Mouse (Mus musculus): ENCODE results near the gene Vmn2r29. TPM values are rescaled to one million over a fixed set of nuclear protein-coding genes. Genes with fewer than 3 reads are reported as not detected.
"Not testable (repeated sequence)": the region's sequence is repeated elsewhere in the genome, so short reads cannot be mapped to it uniquely, and the experiment has no call there.

Gene Vmn2r29
- under 1 TPM in 1 of 2 experiments, not detected in 1; 0.26 TPM for total RNA-seq (2021)
- long read RNA-seq, experiment 1 = 0 reads
- long read RNA-seq, experiment 2 = 0 reads

- not testable (repeated sequence) for DNase-seq
Measured at GRCm38 (mm10) chr7:7247228-7247627, at the start of gene Vmn2r29. Gene Vmn2r29, minus strand, starts transcription at chr7:7247328.

GRCm38 (mm10) chr7:7295595-7295994 lies 48.5 kb upstream of the Vmn2r29 start:
- DNase-seq = peak; percentile 58 to 75

DNA sequence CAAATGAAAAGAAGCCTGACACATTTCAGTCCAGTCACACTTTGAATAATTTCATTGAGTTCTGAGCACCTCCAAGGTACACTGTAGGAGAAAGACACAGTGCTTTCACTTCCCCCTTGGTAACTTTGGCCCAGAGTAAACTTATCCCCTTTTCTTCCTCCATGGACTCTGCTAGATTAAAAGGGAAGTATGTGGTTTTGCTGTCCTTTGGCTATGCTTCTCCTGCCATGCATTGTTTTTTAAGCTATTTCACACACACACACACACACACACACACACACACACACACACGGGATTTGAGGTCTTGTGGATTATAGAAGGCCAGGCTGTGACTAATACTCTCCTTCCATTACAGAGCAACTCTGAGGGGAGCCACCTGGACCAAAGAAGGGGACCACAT lies 34.3 kb upstream of the Vmn2r29 start:
- peak; percentile 23 to 33 for DNase-seq

DNA sequence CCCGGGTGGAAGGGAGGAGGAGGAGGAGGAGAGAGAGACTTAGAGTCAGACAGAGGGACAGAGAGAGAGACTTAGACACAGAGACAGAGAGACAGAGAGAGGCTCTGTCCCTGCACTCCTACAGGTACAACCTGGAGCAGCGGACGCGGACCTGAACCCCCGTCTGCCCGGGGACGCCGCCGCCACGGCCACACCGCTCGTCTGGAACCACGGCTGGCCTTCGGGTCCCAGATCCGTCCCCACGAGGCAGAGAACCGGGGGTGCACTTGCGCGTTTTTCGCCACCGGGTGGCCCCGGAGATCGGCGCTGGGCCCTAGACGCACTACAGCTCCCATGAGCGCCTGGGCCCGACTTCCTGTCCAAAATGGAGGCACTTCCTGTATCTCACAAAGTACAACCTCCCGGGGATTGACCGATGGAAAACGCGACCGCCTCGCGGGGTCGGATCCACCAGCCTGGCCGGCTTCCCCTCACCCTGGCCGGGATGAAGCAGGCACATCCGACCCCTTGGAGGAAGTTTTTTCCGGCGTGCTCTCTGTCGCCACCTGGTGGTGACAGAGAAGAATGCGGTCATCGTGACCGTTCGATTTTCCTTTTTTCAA lies 30.9 kb upstream of the Vmn2r29 start, which contains the start of gene Gm45844:
Gene Gm45844 (minus strand): TSS at position 324 of the 602 bp plus-strand sequence.
- DNase-seq = peak; percentile 90 to 93

GRCm38 (mm10) chr7:7277556-7277955 lies 30.4 kb upstream of the Vmn2r29 start:
- peak in 1 of 2 experiments; percentile 31 for DNase-seq

GRCm38 (mm10) chr7:7209313-7210151 lies 37.6 kb downstream of the Vmn2r29 start, which contains the start of gene Zfp772:
Gene Zfp772, minus strand, starts transcription at chr7:7209998.
- DNase-seq = peak; percentile 62 to 69

DNA sequence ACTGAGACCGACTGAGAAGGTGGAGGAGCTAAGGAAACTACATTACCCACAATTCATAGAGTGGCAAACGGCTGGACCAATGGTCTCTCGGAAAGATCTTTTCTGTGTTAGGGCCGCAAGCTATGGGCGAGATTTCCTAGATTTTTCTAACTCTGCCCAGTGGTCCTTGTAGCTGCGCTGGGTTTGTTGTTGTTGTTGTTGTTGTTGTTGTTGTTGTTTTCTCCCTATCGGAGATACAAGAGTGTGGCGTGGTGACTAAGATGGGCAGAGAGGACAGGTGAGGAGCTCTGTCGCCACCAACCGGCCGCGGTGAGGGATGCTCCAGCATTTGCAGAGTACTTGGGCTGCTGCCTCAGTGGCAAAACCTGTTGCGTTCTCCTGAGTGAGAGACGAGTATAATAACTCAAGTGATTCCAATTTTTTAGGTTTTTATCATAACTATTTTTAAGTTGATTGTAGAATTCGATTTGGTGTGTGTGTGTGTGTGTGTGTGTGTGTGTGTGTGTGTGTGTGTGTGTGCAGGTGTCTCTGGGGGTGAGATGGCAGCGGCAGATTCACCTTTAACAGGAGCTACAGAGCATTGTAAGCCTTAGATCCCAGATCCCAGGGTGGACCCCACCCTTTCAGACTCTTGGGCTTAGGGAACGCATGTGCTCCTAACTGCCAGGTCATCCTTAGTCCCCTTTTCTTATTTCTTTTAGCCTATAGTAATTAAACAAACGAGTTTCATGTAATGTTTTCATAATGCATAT lies 58.8 kb downstream of the Vmn2r29 start:
- peak; percentile 63 to 82 for DNase-seq

GRCm38 (mm10) chr7:7187417-7188190 lies 59.5 kb downstream of the Vmn2r29 start:
- DNase-seq = no peak

GRCm38 (mm10) chr7:7185897-7186296 lies 61.2 kb downstream of the Vmn2r29 start:
- DNase-seq = no peak

Other genes starting within 250 kb of the Vmn2r29 start
- gene Zfp954, start 125.8 kb downstream of the Vmn2r29 start, total RNA-seq (2021) = 1 to 10 TPM; 4.5 TPM
- gene Zfp773, start 110.6 kb downstream of the Vmn2r29 start, total RNA-seq (2021) = under 1 TPM; 0.37 to 0.51 TPM
- gene Zfp418, start 76.0 kb downstream of the Vmn2r29 start, total RNA-seq (2021) = 1 to 10 TPM; 1.7 to 2.0 TPM
- gene Zfp772, start 37.3 kb downstream of the Vmn2r29 start, total RNA-seq (2021) = 1 to 10 TPM; 1.8 to 2.0 TPM
- 1 to 10 TPM; 1.8 to 2.3 TPM for gene Gm45844, start 31.0 kb upstream of the Vmn2r29 start, total RNA-seq (2021)
- 10 to 100 TPM; 53.4 to 57.5 TPM for gene Clcn4, start 53.5 kb upstream of the Vmn2r29 start, total RNA-seq (2021)
- not detected for gene Vmn2r30, start 90.3 kb upstream of the Vmn2r29 start, total RNA-seq (2021)
- gene Gm45783, start 127.2 kb upstream of the Vmn2r29 start, total RNA-seq (2021) = not detected
- not detected for gene Vmn2r31, start 152.4 kb upstream of the Vmn2r29 start, total RNA-seq (2021)
- not detected for gene Vmn2r32, start 232.7 kb upstream of the Vmn2r29 start, total RNA-seq (2021)

All from heart, adult 18-20 months (tissue).